In genomic region chr11:76645036-76645435, GRCm38 (mm10) we compare ENCODE assay signal across 18 mouse cellular contexts. TPM values are rescaled to one million over a fixed set of nuclear protein-coding genes. Genes with fewer than 3 reads are reported as not detected.
DNase-seq lines count a peak whose midpoint lies in the region; ATAC-seq and TF ChIP-seq lines count a peak whose summit lies in the region.
"Had no signal": no experiment of that assay in that cellular context is flagged by ENCODE, and none has a peak within 500 bp of the region (broad histone marks: within the 10 kb centered on the region; RNA-seq: fewer than 3 reads in every experiment).

No protein-coding gene starts in this region.

- H3K9me3 ChIP-seq in limb, embryonic 12.5 days, result no peaks in the 10 kb centered on the region
- no peaks in the 10 kb centered on the region for H3K9me3 ChIP-seq in limb, embryonic 10.5 days (replicated peaks)
- no peaks in the 10 kb centered on the region for H3K9me3 ChIP-seq in midbrain, embryonic 14.5 days (ENCODE audit: control insufficient read depth, low read length)
- no peaks in the 10 kb centered on the region for H3K9me3 ChIP-seq in liver, embryonic 12.5 days (replicated peaks)
- H3K9me3 ChIP-seq: embryonic facial prominence, embryonic 15.5 days had no signal

- H3K27me3 ChIP-seq in cerebellum, adult 2 months (ENCODE audit: control insufficient read depth, insufficient read depth, low read length), result no peaks in the 10 kb centered on the region; the same call in 1 of the 2 replicates
- no peaks in the 10 kb centered on the region; the same call in 1 of the 2 replicates for H3K27me3 ChIP-seq in limb, embryonic 12.5 days
- H3K27me3 ChIP-seq in limb, embryonic 10.5 days (ENCODE audit: low read depth, poor library complexity, severe bottlenecking), result no peaks in the 10 kb centered on the region
- no peaks in the 10 kb centered on the region for H3K27me3 ChIP-seq in midbrain, embryonic 14.5 days (ENCODE audit: control insufficient read depth, insufficient read depth, low read length)
- peaks cover 42% of the 10 kb centered on the region for H3K27me3 ChIP-seq in liver, embryonic 12.5 days (replicated peaks)
- H3K27me3 ChIP-seq: embryonic facial prominence, embryonic 15.5 days had no signal

- no peaks in the 10 kb centered on the region for H3K36me3 ChIP-seq in limb, embryonic 12.5 days
- no peaks in the 10 kb centered on the region for H3K36me3 ChIP-seq in limb, embryonic 10.5 days
- H3K36me3 ChIP-seq in midbrain, embryonic 14.5 days (ENCODE audit: control insufficient read depth, insufficient read depth, low read length), result no peaks in the 10 kb centered on the region
- no peaks in the 10 kb centered on the region for H3K36me3 ChIP-seq in liver, embryonic 12.5 days
- H3K36me3 ChIP-seq: embryonic facial prominence, embryonic 15.5 days had no signal

- WGBS in cerebellum, adult 2 months, result 82% methylated on average over 9 of the region's 9 CpGs
- 45% methylated on average over 9 of the region's 9 CpGs for WGBS in limb, embryonic 12.5 days
- 67% methylated on average over 9 of the region's 9 CpGs for WGBS in limb, embryonic 10.5 days
- 64% methylated on average over 9 of the region's 9 CpGs for WGBS in midbrain, embryonic 14.5 days
- WGBS in liver, embryonic 12.5 days (ENCODE audit: insufficient replicate concordance), result 50% methylated on average over 9 of the region's 9 CpGs

- H3K4me1 ChIP-seq in cerebellum, adult 2 months (ENCODE audit: control insufficient read depth, insufficient read depth, low read length), result peaks cover 5% of the 10 kb centered on the region
- H3K4me1 ChIP-seq in limb, embryonic 12.5 days (replicated peaks), result peaks cover 36% of the 10 kb centered on the region
- peaks cover 38% of the 10 kb centered on the region for H3K4me1 ChIP-seq in limb, embryonic 10.5 days
- peaks cover 25% of the 10 kb centered on the region for H3K4me1 ChIP-seq in midbrain, embryonic 14.5 days (ENCODE audit: control insufficient read depth, insufficient read depth, low read length)
- peaks cover 5% of the 10 kb centered on the region; the same call in 1 of the 2 replicates for H3K4me1 ChIP-seq in liver, embryonic 12.5 days

- no peak overlapping the region for H3K9ac ChIP-seq in limb, embryonic 12.5 days (replicated peaks)
- H3K9ac ChIP-seq in midbrain, embryonic 14.5 days (replicated peaks; ENCODE audit: low read length), result 0 out of 2 replicates have a peak overlapping the region, but pooled peaks have one; percentile 16
- no peak overlapping the region; the same call in 1 of the 2 replicates for H3K9ac ChIP-seq in liver, embryonic 12.5 days
- H3K9ac ChIP-seq: embryonic facial prominence, embryonic 15.5 days; liver, postnatal 0 days had no signal

- TF ChIP-seq CTCF in cerebellum, adult 2 months (IDR thresholded peaks at IDR 0.05; ENCODE audit: borderline replicate concordance, insufficient read depth, low read depth, low read length), result no peak

- H3K4me2 ChIP-seq in limb, embryonic 12.5 days, result 0 out of 2 replicates have a peak overlapping the region, but pooled peaks have one; percentile 59
- no peak overlapping the region for H3K4me2 ChIP-seq in midbrain, embryonic 14.5 days (ENCODE audit: low read length)
- H3K4me2 ChIP-seq in liver, embryonic 12.5 days, result no peak overlapping the region

- ATAC-seq in limb, embryonic 12.5 days (ENCODE audit: insufficient number of reproducible peaks, insufficient read depth, low FRiP score, low TSS enrichment, low read depth), result no peak
- ATAC-seq in granulocyte monocyte progenitor cell, adult 5-6 weeks (replicated peaks; ENCODE audit: poor library complexity, severe bottlenecking), result 0 out of 2 replicates have a peak, but pooled peaks have one; percentile 20
- no peak for ATAC-seq in midbrain, embryonic 14.5 days (ENCODE audit: low FRiP score, low TSS enrichment)
- ATAC-seq in liver, embryonic 12.5 days, result no peak
- ATAC-seq: intestine, embryonic 16.5 days; liver, postnatal 0 days had no signal

- no peak for TF ChIP-seq POLR2A in cerebellum, adult 2 months (IDR thresholded peaks at IDR 0.05; ENCODE audit: borderline replicate concordance, insufficient read depth, low read length)

- H3K4me3 ChIP-seq in cerebellum, adult 2 months (replicated peaks; ENCODE audit: insufficient read depth, low read depth, low read length), result no peak overlapping the region
- no peak overlapping the region for H3K4me3 ChIP-seq in limb, embryonic 12.5 days (replicated peaks)
- H3K4me3 ChIP-seq in limb, embryonic 10.5 days, result no peak overlapping the region
- H3K4me3 ChIP-seq in midbrain, embryonic 14.5 days (replicated peaks; ENCODE audit: low read depth, low read length), result no peak overlapping the region
- no peak overlapping the region for H3K4me3 ChIP-seq in liver, embryonic 12.5 days
- H3K4me3 ChIP-seq: heart, adult 2 months had no signal

- H3K27ac ChIP-seq in cerebellum, adult 2 months (ENCODE audit: insufficient read depth, low read length), result no peak overlapping the region
- no peak overlapping the region for H3K27ac ChIP-seq in limb, embryonic 12.5 days
- no peak overlapping the region for H3K27ac ChIP-seq in limb, embryonic 10.5 days
- H3K27ac ChIP-seq in midbrain, embryonic 14.5 days (replicated peaks; ENCODE audit: low read depth, low read length), result peak overlapping the region; percentile 69
- no peak overlapping the region for H3K27ac ChIP-seq in liver, embryonic 12.5 days
- H3K27ac ChIP-seq: embryonic facial prominence, embryonic 15.5 days; heart, adult 2 months; left cerebral cortex, adult 2 months had no signal

- DNase-seq in cerebellum, postnatal 10 days, result peak; percentile 42 to 53
- DNase-seq in cerebellum, adult 2 months, result no peak
- DNase-seq in limb, embryonic 10.5 days (ENCODE audit: low spot score), result no peak
- peak; percentile 24 for DNase-seq in midbrain, embryonic 14.5 days
- DNase-seq in urinary bladder, postnatal 14 days (ENCODE audit: low spot score), result no peak
- DNase-seq: adrenal gland, postnatal 25 days; heart, adult 2 months; liver, postnatal 0 days; right cerebral cortex, postnatal 25 days; thymus, postnatal 4 days had no signal

RNA-seq across cellular contexts. Expression of gene Abr, which starts 22.9 kb away (rescaled TPM):
- polyA plus RNA-seq in cerebellum, adult 2 months (2012; rRNA removed), result 168 and 170 TPM in 2 replicates
- 48.3 and 54.0 TPM in 2 replicates for polyA plus RNA-seq in limb, embryonic 12.5 days (2016; fragmentation: Nextera tagmentation; extraction: Ambion mirVana)
- polyA plus RNA-seq in limb, embryonic 10.5 days (2016; fragmentation: Nextera tagmentation; extraction: Ambion mirVana), result 44.7 and 53.7 TPM in 2 replicates
- total RNA-seq in granulocyte monocyte progenitor cell, adult 5-6 weeks (2014; fragmentation: Nextera tagmentation), result 39.3 and 53.0 TPM in 2 replicates
- total RNA-seq in granulocyte monocyte progenitor cell, adult 5-6 weeks (2017), result 48.2 and 54.3 TPM in 2 replicates
- 102 and 136 TPM in 2 replicates for polyA plus RNA-seq in midbrain, embryonic 14.5 days (2014; fragmentation: Nextera tagmentation; extraction: Ambion mirVana)
- 5.8 and 7.4 TPM in 2 replicates for polyA plus RNA-seq in liver, embryonic 12.5 days (2016; fragmentation: Nextera tagmentation; extraction: Ambion mirVana)

RNA-seq across cellular contexts. Expression of gene Bhlha9, which starts 27.2 kb away (rescaled TPM):
- 3.0 and 4.3 TPM in 2 replicates for polyA plus RNA-seq in cerebellum, adult 2 months (2012; rRNA removed)
- 8.8 and 9.6 TPM in 2 replicates for polyA plus RNA-seq in limb, embryonic 12.5 days (2016; fragmentation: Nextera tagmentation; extraction: Ambion mirVana)
- 18.9 and 22.9 TPM in 2 replicates for polyA plus RNA-seq in limb, embryonic 10.5 days (2016; fragmentation: Nextera tagmentation; extraction: Ambion mirVana)
- not detected in 2 replicates for total RNA-seq in granulocyte monocyte progenitor cell, adult 5-6 weeks (2014; fragmentation: Nextera tagmentation)
- total RNA-seq in granulocyte monocyte progenitor cell, adult 5-6 weeks (2017), result not detected in 2 replicates
- 0.73 and 0.76 TPM in 2 replicates for polyA plus RNA-seq in midbrain, embryonic 14.5 days (2014; fragmentation: Nextera tagmentation; extraction: Ambion mirVana)
- not detected in 2 replicates for polyA plus RNA-seq in liver, embryonic 12.5 days (2016; fragmentation: Nextera tagmentation; extraction: Ambion mirVana)
- total RNA-seq: adrenal gland, postnatal 25 days; gastrocnemius, adult 8-10 months; heart, adult 2 months had no signal
- polyA plus RNA-seq: heart, adult 2 months; heart, postnatal 0 days had no signal

RNA-seq across cellular contexts. Expression of gene Trarg1, which starts 34.6 kb away (rescaled TPM):
- 0.21 and 0.38 TPM in 2 replicates for polyA plus RNA-seq in cerebellum, adult 2 months (2012; rRNA removed)
- polyA plus RNA-seq in limb, embryonic 12.5 days (2016; fragmentation: Nextera tagmentation; extraction: Ambion mirVana), result 0.17 and 0.18 TPM in 2 replicates
- 0.04 and 0.09 TPM in 2 replicates for polyA plus RNA-seq in limb, embryonic 10.5 days (2016; fragmentation: Nextera tagmentation; extraction: Ambion mirVana)
- total RNA-seq in granulocyte monocyte progenitor cell, adult 5-6 weeks (2014; fragmentation: Nextera tagmentation), result not detected in 2 replicates
- not detected in 2 replicates for total RNA-seq in granulocyte monocyte progenitor cell, adult 5-6 weeks (2017)
- polyA plus RNA-seq in midbrain, embryonic 14.5 days (2014; fragmentation: Nextera tagmentation; extraction: Ambion mirVana), result 0.11 and 0.26 TPM in 2 replicates
- not detected in 2 replicates for polyA plus RNA-seq in liver, embryonic 12.5 days (2016; fragmentation: Nextera tagmentation; extraction: Ambion mirVana)

Comparison
In these comparisons a context has a peak if more than half of its experiments do, and no peak if none do; other contexts are left out.
1. DNase-seq: peak in cerebellum, postnatal 10 days (2 of 2) and midbrain, embryonic 14.5 days (single experiment); none in cerebellum, adult 2 months (0 of 2), limb, embryonic 10.5 days (single experiment) and urinary bladder, postnatal 14 days (single experiment).